Mouse (Mus musculus) G1E-ER4 (cell line): ENCODE measurements around the gene Olfr913. TPM values are rescaled to one million over a fixed set of nuclear protein-coding genes. Genes with fewer than 3 reads are reported as not detected.

Experiments used
- GATA1 ChIP-seq: IDR thresholded peaks from one replicate; pipeline ENCODE4 v1.8.0; 2012; ENCODE audit warnings: low read length, inconsistent platforms
- polyA plus RNA-seq: library from polyadenylated mRNA; stranded (reverse); fragments of >175 nt; gene quantifications from 2 replicates; pipeline ENCODE4 v1.2.3, GENCODE M21; 2012

Olfr913 gene
- not detected in 2 replicates for polyA plus RNA-seq

DNA sequence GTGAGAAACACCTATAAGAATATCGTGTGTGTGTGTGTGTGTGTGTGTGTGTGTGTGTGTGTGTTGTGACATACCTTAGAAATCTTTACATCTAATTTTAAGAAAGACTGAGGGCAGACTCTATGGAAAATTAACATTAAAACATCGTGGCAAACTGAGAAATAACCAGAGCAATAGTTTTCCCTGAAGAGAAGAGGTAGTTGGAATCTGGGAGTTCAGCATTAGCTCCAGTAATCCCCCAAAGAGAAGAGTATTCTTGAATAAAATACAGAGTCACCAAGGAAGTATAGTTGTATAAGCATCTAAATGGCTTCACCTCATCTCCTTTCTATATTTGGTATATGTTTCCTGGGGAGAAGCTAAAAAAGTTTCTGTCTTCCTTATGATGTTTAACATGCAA is at the start of gene Olfr913:
Gene Olfr913 (plus strand): TSS at position 301 of the 400 bp plus-strand sequence.
- TF ChIP-seq GATA1, result no peak

DNA sequence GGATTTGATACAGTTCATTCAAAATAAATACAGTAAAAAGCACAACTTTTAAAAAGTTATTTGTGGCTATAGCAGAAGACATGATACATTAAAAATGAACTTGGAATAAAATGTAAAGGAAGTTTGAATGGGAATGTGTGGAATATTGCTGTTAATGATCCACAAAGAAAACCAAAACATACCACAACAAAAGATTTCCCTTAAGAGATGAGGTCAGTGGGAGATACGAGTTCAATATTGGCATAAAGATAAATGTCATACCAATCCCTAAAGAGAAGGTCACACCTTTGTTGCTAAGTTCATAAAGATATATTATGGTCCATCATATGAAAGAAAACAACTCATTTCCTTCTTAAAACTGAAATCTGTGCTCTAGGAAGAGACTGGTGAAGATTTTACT is 12.7 kb upstream of the Olfr913 start, which contains the start of gene Olfr912:
Gene Olfr912 (plus strand): TSS at position 301 of the 400 bp plus-strand sequence.
- no peak for TF ChIP-seq GATA1

DNA sequence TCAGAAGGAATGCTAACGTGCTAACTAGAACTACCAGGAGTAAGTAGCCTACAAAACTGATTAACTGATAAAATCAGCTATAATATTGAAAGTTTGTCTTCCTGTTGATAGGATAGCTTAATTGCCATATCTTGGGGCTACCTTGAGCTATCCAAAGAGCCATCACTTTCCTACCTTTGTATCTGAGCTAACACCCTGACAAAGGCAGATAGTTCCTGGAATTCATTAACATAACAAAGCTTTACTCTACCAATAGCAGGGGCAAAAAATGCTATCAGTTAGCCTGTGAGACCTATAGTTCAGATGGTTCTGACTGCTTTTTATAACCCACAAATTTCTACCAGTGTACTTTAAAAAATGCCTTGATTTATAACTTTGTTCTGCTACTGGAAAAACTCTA is 1.5 kb upstream of the Olfr913 start:
- TF ChIP-seq GATA1, result no peak

DNA sequence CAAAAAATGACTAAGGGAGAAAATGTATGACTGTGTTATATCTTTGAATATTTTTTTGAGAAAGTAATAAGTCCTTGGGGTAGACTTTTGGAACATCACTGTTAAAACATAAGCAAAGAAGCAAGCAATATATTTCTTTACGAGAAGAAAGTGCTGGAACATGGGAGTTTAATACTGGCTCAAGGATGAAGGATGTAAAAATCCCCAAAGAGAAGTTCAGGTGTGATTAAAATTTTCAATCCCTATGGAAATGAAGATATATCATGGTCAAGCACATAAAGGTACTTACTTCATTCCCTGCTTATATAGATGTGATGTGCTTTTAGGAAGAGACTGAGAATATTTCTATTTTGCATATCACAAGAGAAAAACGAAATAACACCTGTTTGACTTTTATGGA is 12.2 kb downstream of the Olfr913 start, which contains the start of gene Olfr914:
Gene Olfr914 (plus strand): TSS at position 301 of the 400 bp plus-strand sequence.
- no peak for TF ChIP-seq GATA1

DNA sequence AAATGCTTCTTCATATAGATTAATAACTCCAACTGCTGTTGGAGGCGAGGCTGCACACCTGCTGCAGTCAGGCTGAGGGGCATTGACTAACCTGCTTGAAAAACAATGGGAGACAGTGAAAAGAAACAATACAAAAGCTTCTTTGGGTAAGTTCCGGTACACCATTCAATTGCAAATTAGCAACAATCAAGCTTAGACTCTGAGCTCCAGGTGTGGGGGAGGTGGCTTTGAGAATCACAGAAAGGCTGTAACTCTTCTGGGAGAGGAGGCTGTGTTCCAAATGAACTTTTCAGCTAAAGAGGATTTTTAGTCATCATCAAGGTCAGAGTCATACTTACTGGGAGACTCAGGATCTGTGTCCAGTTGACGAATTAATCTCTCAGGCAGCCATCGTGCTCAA is 39.8 kb downstream of the Olfr913 start:
- no peak for TF ChIP-seq GATA1

Other genes with a start within 250 kb of the Olfr913 start
- not detected in 2 replicates for gene Olfr898, start 244.3 kb upstream of the Olfr913 start, polyA plus RNA-seq
- gene Olfr250, start 225.9 kb upstream of the Olfr913 start, polyA plus RNA-seq, result not detected in 2 replicates
- gene Olfr251, start 215.7 kb upstream of the Olfr913 start, polyA plus RNA-seq, result not detected in 2 replicates
- not detected in 2 replicates for gene Olfr147, start 191.1 kb upstream of the Olfr913 start, polyA plus RNA-seq
- gene Olfr901, start 163.3 kb upstream of the Olfr913 start, polyA plus RNA-seq, result not detected in 2 replicates
- not detected in 2 replicates for gene Olfr902, start 145.1 kb upstream of the Olfr913 start, polyA plus RNA-seq
- not detected in 2 replicates for gene Olfr904, start 129.6 kb upstream of the Olfr913 start, polyA plus RNA-seq
- not detected in 2 replicates for gene Olfr905, start 121.7 kb upstream of the Olfr913 start, polyA plus RNA-seq
- gene Olfr906, start 105.7 kb upstream of the Olfr913 start, polyA plus RNA-seq, result not detected in 2 replicates
- gene Olfr907, start 97.0 kb upstream of the Olfr913 start, polyA plus RNA-seq, result 0.06 TPM in 1 of 2 replicates, not detected in the other
- not detected in 2 replicates for gene Olfr911-ps1, start 71.2 kb upstream of the Olfr913 start, polyA plus RNA-seq
- gene Olfr910, start 54.9 kb upstream of the Olfr913 start, polyA plus RNA-seq, result not detected in 2 replicates
- not detected in 2 replicates for gene Olfr912, start 12.6 kb upstream of the Olfr913 start, polyA plus RNA-seq
- not detected in 2 replicates for gene Olfr914, start 12.3 kb downstream of the Olfr913 start, polyA plus RNA-seq
- gene Olfr916, start 67.1 kb downstream of the Olfr913 start, polyA plus RNA-seq, result not detected in 2 replicates
- not detected in 2 replicates for gene Olfr917, start 73.1 kb downstream of the Olfr913 start, polyA plus RNA-seq
- gene Olfr918, start 81.8 kb downstream of the Olfr913 start, polyA plus RNA-seq, result not detected in 2 replicates
- gene Olfr919, start 110.9 kb downstream of the Olfr913 start, polyA plus RNA-seq, result not detected in 2 replicates
- 0.40 and 0.56 TPM in 2 replicates for gene Vwa5a, start 125.5 kb downstream of the Olfr913 start, polyA plus RNA-seq
- gene Olfr920, start 159.5 kb downstream of the Olfr913 start, polyA plus RNA-seq, result not detected in 2 replicates
- gene Olfr921, start 180.3 kb downstream of the Olfr913 start, polyA plus RNA-seq, result not detected in 2 replicates
- gene Olfr922, start 221.9 kb downstream of the Olfr913 start, polyA plus RNA-seq, result not detected in 2 replicates
- gene Olfr923, start 233.8 kb downstream of the Olfr913 start, polyA plus RNA-seq, result not detected in 2 replicates